Mouse (Mus musculus): ENCODE results near the gene E030018B13Rik.

- TF ChIP-seq CTCF (IDR thresholded peaks at IDR 0.05; ENCODE audit: low read depth), result no peak
- no peak for TF ChIP-seq EP300 (IDR thresholded peaks at IDR 0.05; ENCODE audit: low read depth)
Observed at GRCm38 (mm10) chr7:63899925-63900324, 16.7 kb upstream of the E030018B13Rik start.

Data from liver, embryonic 14.5 days (tissue).